Mouse (Mus musculus): ENCODE results near the gene Mlf1. TPM values are rescaled to one million over a fixed set of nuclear protein-coding genes. Genes with fewer than 3 reads are reported as not detected.

Gene Mlf1
- 1 to 10 TPM; 2.0 to 2.7 TPM for polyA plus RNA-seq (2017; shearing (Covaris generic))

GRCm38 (mm10) chr3:67373872-67374271, at the start of gene Mlf1:
Gene Mlf1, plus strand, starts transcription at chr3:67374097.
- peak; percentile 95 for ATAC-seq

GRCm38 (mm10) chr3:67339558-67339957, 34.3 kb upstream of the Mlf1 start:
- no peak for ATAC-seq

GRCm38 (mm10) chr3:67340921-67341320, 33.0 kb upstream of the Mlf1 start:
- ATAC-seq, result no peak

- no peak for ATAC-seq
Measured at GRCm38 (mm10) chr3:67343004-67343662, 30.8 kb upstream of the Mlf1 start.

- ATAC-seq, result peak; percentile 78
Measured at GRCm38 (mm10) chr3:67344599-67344998, 29.3 kb upstream of the Mlf1 start.

- no peak for ATAC-seq
Measured at GRCm38 (mm10) chr3:67346674-67347073, 27.2 kb upstream of the Mlf1 start.

GRCm38 (mm10) chr3:67351406-67352127, 22.3 kb upstream of the Mlf1 start:
- no peak for ATAC-seq

- no peak for ATAC-seq
Measured at GRCm38 (mm10) chr3:67352128-67352762, 21.7 kb upstream of the Mlf1 start.

- ATAC-seq, result no peak
Measured at GRCm38 (mm10) chr3:67352763-67353149, 21.1 kb upstream of the Mlf1 start.

- ATAC-seq, result no peak
Measured at GRCm38 (mm10) chr3:67358376-67358775, 15.5 kb upstream of the Mlf1 start.

- no peak for ATAC-seq
Measured at GRCm38 (mm10) chr3:67366087-67366892, 7.6 kb upstream of the Mlf1 start.

GRCm38 (mm10) chr3:67367481-67367880, 6.4 kb upstream of the Mlf1 start:
- no peak for ATAC-seq

- ATAC-seq, result no peak
Measured at GRCm38 (mm10) chr3:67369407-67370079, 4.4 kb upstream of the Mlf1 start.

GRCm38 (mm10) chr3:67372194-67372593, 1.7 kb upstream of the Mlf1 start:
- no peak for ATAC-seq

- no peak for ATAC-seq
Measured at GRCm38 (mm10) chr3:67372781-67373180, 1.1 kb upstream of the Mlf1 start.

- no peak for ATAC-seq
Measured at GRCm38 (mm10) chr3:67374360-67374778, 472 bp downstream of the Mlf1 start.

- ATAC-seq, result no peak
Measured at GRCm38 (mm10) chr3:67375063-67375462, 1.2 kb downstream of the Mlf1 start, which contains the start of gene Gm17402. Gene Gm17402, minus strand, starts transcription at chr3:67375163.

- no peak for ATAC-seq
Measured at GRCm38 (mm10) chr3:67378215-67378614, 4.3 kb downstream of the Mlf1 start.

- ATAC-seq, result no peak
Measured at GRCm38 (mm10) chr3:67429338-67429998, 55.6 kb downstream of the Mlf1 start.

GRCm38 (mm10) chr3:67429999-67430380, 56.1 kb downstream of the Mlf1 start, which contains the start of gene Gfm1:
Gene Gfm1, plus strand, starts transcription at chr3:67430096.
- peak; percentile 99 for ATAC-seq

GRCm38 (mm10) chr3:67434011-67434410, 60.1 kb downstream of the Mlf1 start:
- ATAC-seq, result no peak

GRCm38 (mm10) chr3:67447143-67447542, 73.2 kb downstream of the Mlf1 start:
- ATAC-seq, result no peak

Measured in activated CD4-positive, CD25-positive, alpha-beta regulatory T cell, adult 4 months (primary cell).